Mouse (Mus musculus): Measurements from ENCODE around the gene Gramd1b. TPM values are rescaled to one million over a fixed set of nuclear protein-coding genes. Genes with fewer than 3 reads are reported as not detected.
A peak's percentile ranks its signal among the peaks of the same experiment; 100 is the strongest.

The Gramd1b gene
- total RNA-seq, 2 experiments from 2014 or later: 108 to 117 TPM

- no peak for DNase-seq
- intact Hi-C loops (cut with DNase I): no loop called here
Observed at GRCm38 (mm10) chr9:40459304-40460280, 71.6 kb downstream of the Gramd1b start.

- no peak for DNase-seq
- intact Hi-C loops (cut with DNase I): no loop called here
Observed at GRCm38 (mm10) chr9:40458559-40459303, 72.5 kb downstream of the Gramd1b start.

DNA sequence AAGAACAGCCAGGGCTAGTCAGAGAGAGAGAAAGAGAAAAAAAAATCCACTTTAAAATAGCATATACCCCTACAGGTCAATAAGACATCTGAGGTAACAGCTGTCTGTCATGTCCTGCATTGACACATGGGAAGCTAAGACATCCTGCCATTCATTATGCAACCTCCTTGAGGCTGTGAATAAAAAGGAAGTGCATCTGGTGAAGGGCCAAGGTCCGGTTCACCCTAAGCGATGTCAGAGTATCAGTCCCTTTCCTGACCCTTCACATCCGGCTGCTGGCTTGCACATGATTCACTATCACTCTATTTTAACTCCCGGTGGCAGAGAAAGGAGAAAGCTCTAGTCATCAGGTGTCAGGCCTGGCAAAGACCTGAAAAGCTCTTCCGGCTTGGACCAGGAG lies 73.7 kb downstream of the Gramd1b start:
- no peak for DNase-seq
- intact Hi-C loops (cut with DNase I): no loop called here

GRCm38 (mm10) chr9:40456191-40456590 lies 75.0 kb downstream of the Gramd1b start:
- DNase-seq: peak; percentile 58
- intact Hi-C loops (cut with DNase I): no loop called here

DNA sequence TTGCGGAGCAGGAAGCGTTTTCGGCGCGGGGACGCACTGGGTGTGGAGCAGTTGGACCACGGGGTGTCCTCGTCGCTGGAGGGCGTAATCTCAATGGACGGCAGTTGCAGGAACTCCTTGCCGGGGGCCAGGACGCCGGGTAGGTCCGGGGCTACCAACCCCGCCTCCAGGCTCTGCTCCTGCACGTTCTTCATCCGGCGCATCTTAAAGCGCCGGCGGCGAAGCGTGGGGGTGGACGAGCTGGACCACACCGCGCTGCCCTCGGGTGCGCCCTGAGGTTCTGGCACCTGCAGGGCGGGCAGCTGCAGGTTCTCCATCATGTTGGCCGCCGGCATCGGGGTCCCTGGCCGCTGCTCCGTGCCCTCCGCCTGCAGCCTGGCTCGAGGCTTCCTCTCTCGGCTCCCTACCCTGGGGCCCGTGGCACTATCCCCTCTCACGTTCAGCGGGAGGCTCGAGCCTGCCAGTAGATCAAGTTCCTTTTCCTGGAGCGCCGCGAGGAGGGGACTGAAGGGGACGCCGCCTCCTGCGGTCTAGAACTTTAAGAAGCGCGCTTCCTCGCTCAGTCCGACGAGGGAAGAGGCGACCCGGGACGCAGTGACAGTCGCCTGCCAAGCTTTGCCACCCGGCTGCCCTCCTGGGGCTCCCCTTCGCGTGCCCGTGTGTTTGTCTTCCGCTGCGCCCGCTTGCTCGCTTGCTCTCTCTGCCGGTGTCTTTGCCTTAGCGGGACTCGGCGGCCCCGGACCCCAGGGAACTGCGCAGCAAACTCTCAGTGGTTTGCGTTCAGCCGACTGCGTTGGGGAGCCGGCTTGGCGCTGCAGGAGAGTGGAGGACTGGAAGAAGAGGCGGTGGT lies 75.6 kb downstream of the Gramd1b start:
- intact Hi-C loops (cut with DNase I): no loop called here
- peak; percentile 64 for DNase-seq

DNA sequence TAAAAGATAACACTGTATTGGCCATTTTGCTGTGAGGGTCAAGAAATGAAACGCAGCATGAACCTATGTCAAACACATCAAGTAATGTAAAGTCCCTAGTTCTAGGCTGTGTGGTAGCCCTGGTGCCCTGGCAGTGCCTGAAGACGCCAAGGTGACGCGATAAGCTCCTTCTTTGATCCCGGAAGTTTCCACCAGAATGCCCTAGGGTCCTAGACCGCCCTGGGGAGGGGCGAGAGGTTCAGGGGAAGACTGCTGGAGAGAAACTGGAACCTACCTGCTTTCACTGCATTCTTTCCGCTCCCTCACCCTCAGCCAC lies 76.2 kb downstream of the Gramd1b start:
- no peak for DNase-seq
- intact Hi-C loops (cut with DNase I): no loop called here

DNA sequence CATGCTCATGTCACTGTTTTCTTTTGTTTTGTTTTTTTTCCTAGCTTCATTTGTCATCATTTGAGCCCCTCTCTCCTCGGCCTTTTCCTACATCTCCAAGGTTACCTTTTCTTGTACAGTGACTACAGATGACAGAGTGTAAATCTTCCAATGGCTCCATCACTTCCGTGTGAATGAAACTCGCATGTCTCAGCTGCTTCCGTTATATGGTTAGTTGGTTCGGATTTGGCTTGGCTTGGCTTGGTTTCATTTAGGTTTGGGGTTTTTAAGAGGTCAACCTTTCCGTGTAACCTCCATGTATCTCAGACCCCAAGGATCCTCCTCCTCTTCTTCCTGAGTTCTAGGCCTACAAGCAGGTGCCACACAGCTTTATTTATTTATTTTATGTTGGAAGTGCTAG lies 77.3 kb downstream of the Gramd1b start:
- DNase-seq: no peak
- intact Hi-C loops (cut with DNase I): no loop called here

DNA sequence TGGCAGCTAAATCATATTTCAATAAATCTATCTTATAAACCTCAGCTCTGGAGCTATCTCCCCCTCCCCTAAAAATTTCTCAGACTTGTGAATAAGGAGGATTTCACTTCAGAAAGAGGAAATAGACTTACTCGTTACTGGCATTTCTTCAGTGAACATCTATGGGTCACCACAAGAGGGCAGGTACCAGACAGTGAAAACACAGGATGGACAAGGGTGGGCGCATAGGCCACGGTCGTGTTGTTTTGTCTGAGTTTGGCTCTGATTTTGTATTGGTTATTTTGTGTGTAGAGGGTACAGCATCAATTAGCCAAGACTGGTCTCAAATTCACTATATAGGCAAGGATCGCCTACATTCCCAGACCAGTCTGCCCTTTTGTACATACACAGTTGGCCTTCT lies 79.0 kb downstream of the Gramd1b start:
- intact Hi-C loops (cut with DNase I): no loop called here

GRCm38 (mm10) chr9:40450776-40451175 lies 80.4 kb downstream of the Gramd1b start:
- no peak for DNase-seq
- intact Hi-C loops (cut with DNase I): no loop called here

More for the DNA sequence above, 79.0 kb downstream of the Gramd1b start:
- DNase-seq: peak; percentile 40

GRCm38 (mm10) chr9:40450417-40450714 lies 80.8 kb downstream of the Gramd1b start:
- intact Hi-C loops (cut with DNase I): no loop called here
- DNase-seq: no peak

- no peak for DNase-seq
- intact Hi-C loops (cut with DNase I): no loop called here
Observed at GRCm38 (mm10) chr9:40449610-40450416, 81.4 kb downstream of the Gramd1b start.

DNA sequence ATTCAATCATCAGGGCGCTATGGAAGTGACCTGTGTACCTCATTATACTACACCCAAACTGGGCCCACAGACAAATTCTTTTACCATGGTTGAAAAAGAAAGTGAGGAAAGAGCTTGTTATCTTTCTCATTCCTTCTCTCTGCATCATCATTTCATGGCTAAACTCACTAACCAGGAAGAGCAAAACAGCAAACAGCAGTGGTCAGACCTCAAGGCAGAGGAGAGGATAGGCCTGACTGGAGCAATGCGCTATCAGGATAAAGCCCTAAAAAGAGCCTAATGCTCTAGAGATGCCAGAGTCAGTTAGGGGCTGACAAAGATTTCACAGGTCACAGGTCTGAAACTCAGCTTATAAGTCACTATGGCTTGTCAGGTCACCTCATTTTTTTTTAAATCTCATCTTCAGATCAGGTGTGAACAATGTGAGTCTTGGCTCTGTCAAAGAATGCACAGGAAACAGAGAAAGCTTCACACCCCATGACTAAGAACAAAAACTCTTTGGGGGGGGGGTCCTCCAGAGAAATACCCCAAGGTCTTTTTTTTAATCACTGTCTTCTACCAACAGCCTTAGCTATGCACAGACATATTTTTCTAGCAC lies 82.4 kb downstream of the Gramd1b start:
- no peak for DNase-seq
- intact Hi-C loops (cut with DNase I): no loop called here

GRCm38 (mm10) chr9:40447265-40447664 lies 83.9 kb downstream of the Gramd1b start:
- no peak for DNase-seq
- intact Hi-C loops (cut with DNase I): no loop called here

DNA sequence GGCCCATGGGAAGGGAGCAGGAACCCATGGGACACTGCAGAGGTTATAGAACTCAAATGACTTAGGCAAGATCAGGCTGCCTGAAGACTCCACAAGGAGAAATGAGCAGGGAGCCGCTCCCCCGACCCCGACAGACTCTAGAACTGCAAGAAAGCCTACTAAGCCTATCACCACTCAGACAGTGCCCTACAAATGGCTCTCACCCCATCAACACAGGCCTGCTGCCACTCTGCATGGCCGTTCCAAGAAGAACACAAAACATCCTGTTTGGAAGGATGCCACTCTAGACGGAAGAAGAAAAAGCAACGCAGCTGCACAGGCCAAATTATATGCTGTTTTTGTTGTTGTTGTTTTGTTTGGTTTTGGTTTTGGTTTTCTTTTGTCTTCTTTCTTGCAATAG lies 86.2 kb downstream of the Gramd1b start:
- intact Hi-C loops (cut with DNase I): no loop called here
- no peak for DNase-seq

DNA sequence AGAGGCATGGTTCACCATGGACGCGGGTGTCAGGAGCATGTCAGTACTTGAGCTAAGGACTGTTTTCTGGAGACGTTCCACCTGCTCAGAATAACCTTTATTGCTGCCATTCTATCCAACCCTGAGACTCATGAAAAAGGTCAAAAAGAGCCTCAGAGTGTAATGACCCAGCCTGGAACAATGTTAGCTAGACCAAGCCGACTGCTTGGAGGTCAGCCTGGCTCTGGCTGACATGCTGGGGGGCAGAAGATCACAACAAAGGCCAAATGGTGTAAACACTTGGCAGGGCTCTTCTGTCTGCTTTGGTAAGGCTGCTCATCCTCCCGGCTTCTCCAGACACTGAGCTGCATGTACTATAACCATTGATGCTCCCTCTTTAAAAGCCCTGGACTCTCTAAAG lies 88.4 kb downstream of the Gramd1b start:
- no peak for DNase-seq
- intact Hi-C loops (cut with DNase I): no loop called here

GRCm38 (mm10) chr9:40439973-40440687 lies 91.1 kb downstream of the Gramd1b start:
- DNase-seq: no peak
- intact Hi-C loops (cut with DNase I): no loop called here

DNA sequence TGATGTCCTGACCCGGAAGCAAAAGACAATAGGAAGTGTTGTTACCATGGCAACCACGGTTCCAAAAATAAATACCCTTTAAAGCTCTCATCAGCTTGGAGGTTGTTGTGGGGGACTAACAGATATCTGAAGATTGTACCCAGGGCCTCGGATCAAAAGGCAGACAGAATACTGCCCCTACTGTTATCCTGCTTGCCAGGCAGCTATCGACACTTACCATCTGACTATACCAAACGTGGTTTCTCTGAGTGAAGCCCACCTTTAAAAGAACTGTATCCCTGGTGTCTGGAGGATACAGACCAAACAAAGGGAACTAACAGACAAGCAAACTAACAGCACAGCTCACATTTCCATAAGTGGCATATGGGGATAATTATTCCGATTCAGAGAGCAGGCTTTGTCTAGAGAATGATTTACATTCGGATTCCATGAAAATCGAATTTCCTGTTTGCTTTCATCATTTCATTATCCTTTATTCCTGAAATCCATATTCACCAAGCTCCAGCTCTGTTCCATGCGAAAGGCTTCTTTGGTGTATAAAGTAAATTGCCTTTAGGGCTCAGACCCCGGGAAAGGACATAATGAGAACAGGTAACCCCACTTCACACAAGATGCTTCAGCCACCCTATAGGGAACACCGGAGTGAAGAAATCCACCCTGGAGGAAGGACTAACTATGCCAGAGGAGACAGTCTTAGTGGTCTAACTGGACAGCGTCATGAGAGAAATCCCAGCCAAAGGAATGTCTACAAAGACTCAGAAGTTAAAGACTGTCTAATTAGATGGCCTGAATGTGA lies 92.3 kb downstream of the Gramd1b start:
- no peak for DNase-seq
- intact Hi-C loops (cut with DNase I): no loop called here

GRCm38 (mm10) chr9:40437891-40438290 lies 93.3 kb downstream of the Gramd1b start:
- no peak for DNase-seq
- intact Hi-C loops (cut with DNase I): no loop called here

DNA sequence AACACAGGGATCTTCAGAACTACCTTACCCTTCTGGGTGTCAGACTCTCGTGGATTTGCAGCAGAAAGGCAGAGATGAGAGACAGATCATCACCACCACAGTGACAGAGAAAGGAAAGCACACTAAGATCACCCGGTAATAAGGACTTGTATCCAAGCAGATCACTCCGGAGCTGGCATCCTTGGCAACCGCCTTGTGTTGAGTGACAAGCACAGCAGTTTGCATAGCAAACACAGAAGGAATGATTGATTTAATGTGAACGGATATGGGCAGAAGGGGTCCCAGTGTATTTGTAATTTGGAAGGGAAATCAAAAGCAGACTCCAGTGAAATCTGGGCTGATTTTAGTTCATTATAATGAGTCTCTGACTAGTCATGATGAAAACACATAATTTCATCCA lies 97.9 kb downstream of the Gramd1b start:
- intact Hi-C loops (cut with DNase I): no loop called here
- DNase-seq: no peak

Measured in left cerebral cortex, postnatal 4 days (tissue).